Mouse (Mus musculus) heart, adult 8-10 months (tissue): ENCODE measurements around the gene Gm20388. TPM values are rescaled to one million over a fixed set of nuclear protein-coding genes. Genes with fewer than 3 reads are reported as not detected.
"Not testable (repeated sequence)": the region's sequence is repeated elsewhere in the genome, so short reads cannot be mapped to it uniquely, and the experiment has no call there.

Experiments
- DNase-seq: peaks from one replicate; pipeline ENCODE4 v3.0.0; 2022; ENCODE audit warnings: low spot score
- total RNA-seq, 4 experiments: library from RNA; stranded (reverse); gene quantifications; 2 replicates each; pipeline ENCODE4 v1.2.4; 2022

Gene Gm20388
- total RNA-seq, 4 experiments from 2014 or later, result 4.2 to 6.7 TPM; not detected in 2

- DNase-seq, result peak; percentile 90
Measured at GRCm38 (mm10) chr8:121578676-121579451, 1668.2 kb downstream of the Gm20388 start, which contains the start of gene Fbxo31. Gene Fbxo31 (minus strand): TSS chr8:121578806.

- DNase-seq, result no peak
Measured at GRCm38 (mm10) chr8:121580465-121580864, 1669.8 kb downstream of the Gm20388 start.

GRCm38 (mm10) chr8:121583653-121584052, 1673.0 kb downstream of the Gm20388 start:
- DNase-seq, result peak; percentile 20

- no peak for DNase-seq
Measured at GRCm38 (mm10) chr8:121584730-121585129, 1674.1 kb downstream of the Gm20388 start.

GRCm38 (mm10) chr8:121585159-121585825, 1674.7 kb downstream of the Gm20388 start:
- peak; percentile 100 for DNase-seq

- DNase-seq, result no peak
Measured at GRCm38 (mm10) chr8:121588750-121589149, 1678.1 kb downstream of the Gm20388 start.

- no peak for DNase-seq
Measured at GRCm38 (mm10) chr8:121589205-121589726, 1678.6 kb downstream of the Gm20388 start.

GRCm38 (mm10) chr8:121590203-121591177, 1679.8 kb downstream of the Gm20388 start, which contains the start of gene Map1lc3b:
Gene Map1lc3b (plus strand): TSS chr8:121590361.
- peak; percentile 93 for DNase-seq

- DNase-seq, result peak; percentile 40
Measured at GRCm38 (mm10) chr8:121591178-121592066, 1680.8 kb downstream of the Gm20388 start.

GRCm38 (mm10) chr8:121593293-121593692, 1682.7 kb downstream of the Gm20388 start:
- no peak for DNase-seq

- DNase-seq, result peak; percentile 67
Measured at GRCm38 (mm10) chr8:121593983-121594382, 1683.3 kb downstream of the Gm20388 start.

- not testable (repeated sequence) for DNase-seq
Measured at GRCm38 (mm10) chr8:121597492-121597891, 1686.9 kb downstream of the Gm20388 start.

GRCm38 (mm10) chr8:121598190-121598589, 1687.5 kb downstream of the Gm20388 start:
- no peak for DNase-seq

- peak; percentile 75 for DNase-seq
Measured at GRCm38 (mm10) chr8:121598892-121599291, 1688.3 kb downstream of the Gm20388 start.

- DNase-seq, result no peak
Measured at GRCm38 (mm10) chr8:121599842-121600241, 1689.2 kb downstream of the Gm20388 start.

GRCm38 (mm10) chr8:121602411-121602810, 1691.8 kb downstream of the Gm20388 start:
- no peak for DNase-seq

- DNase-seq, result peak; percentile 82
Measured at GRCm38 (mm10) chr8:121602860-121603259, 1692.2 kb downstream of the Gm20388 start.

GRCm38 (mm10) chr8:121603801-121604200, 1693.2 kb downstream of the Gm20388 start:
- no peak for DNase-seq

GRCm38 (mm10) chr8:121607661-121608060, 1697.0 kb downstream of the Gm20388 start:
- DNase-seq, result no peak

GRCm38 (mm10) chr8:121609251-121609650, 1698.6 kb downstream of the Gm20388 start:
- no peak for DNase-seq
